Mouse (Mus musculus): ENCODE measurements around the gene P3h1.
"Not testable (repeated sequence)": the region's sequence is repeated elsewhere in the genome, so short reads cannot be mapped to it uniquely, and the experiment has no call there.

The P3h1 gene

GRCm38 (mm10) chr4:119274627-119275026, 41.9 kb downstream of the P3h1 start:
- peak; percentile 75 to 80 for DNase-seq (ENCODE audit: low spot score in 2 of 2)

- DNase-seq (ENCODE audit: low spot score in 2 of 2): peak; percentile 62 to 74
These were observed 42.5 kb downstream of the P3h1 start for GRCm38 (mm10) chr4:119275226-119275625.

GRCm38 (mm10) chr4:119275726-119276125, 43.0 kb downstream of the P3h1 start:
- no peak for DNase-seq (ENCODE audit: low spot score in 2 of 2)

- DNase-seq (ENCODE audit: low spot score in 2 of 2): not testable (repeated sequence)
These were observed 46.1 kb downstream of the P3h1 start for GRCm38 (mm10) chr4:119278784-119279183.

- DNase-seq (ENCODE audit: low spot score in 2 of 2): no peak
These were observed 52.1 kb downstream of the P3h1 start for GRCm38 (mm10) chr4:119284861-119285260.

GRCm38 (mm10) chr4:119285336-119285735, 52.6 kb downstream of the P3h1 start:
- DNase-seq (ENCODE audit: low spot score in 2 of 2): no peak

GRCm38 (mm10) chr4:119291921-119292320, 59.2 kb downstream of the P3h1 start:
- DNase-seq (ENCODE audit: low spot score in 2 of 2): no peak

GRCm38 (mm10) chr4:119292771-119293573, 60.3 kb downstream of the P3h1 start:
- DNase-seq (ENCODE audit: low spot score in 2 of 2): peak; percentile 55 to 59

GRCm38 (mm10) chr4:119293574-119294258, 61.0 kb downstream of the P3h1 start:
- DNase-seq (ENCODE audit: low spot score in 2 of 2): peak; percentile 7 to 31

- peak; percentile 99 to 100 for DNase-seq (ENCODE audit: low spot score in 2 of 2)
These were observed 61.9 kb downstream of the P3h1 start, which contains the start of gene Ybx1 for GRCm38 (mm10) chr4:119294415-119295133. Gene Ybx1, minus strand, starts transcription at chr4:119294604.

GRCm38 (mm10) chr4:119295134-119295453, 62.4 kb downstream of the P3h1 start:
- DNase-seq (ENCODE audit: low spot score in 2 of 2): no peak

- no peak for DNase-seq (ENCODE audit: low spot score in 2 of 2)
These were observed 64.6 kb downstream of the P3h1 start for GRCm38 (mm10) chr4:119297361-119297760.
